8 mouse cellular contexts compared by ENCODE assay signal in the genomic region with DNA sequence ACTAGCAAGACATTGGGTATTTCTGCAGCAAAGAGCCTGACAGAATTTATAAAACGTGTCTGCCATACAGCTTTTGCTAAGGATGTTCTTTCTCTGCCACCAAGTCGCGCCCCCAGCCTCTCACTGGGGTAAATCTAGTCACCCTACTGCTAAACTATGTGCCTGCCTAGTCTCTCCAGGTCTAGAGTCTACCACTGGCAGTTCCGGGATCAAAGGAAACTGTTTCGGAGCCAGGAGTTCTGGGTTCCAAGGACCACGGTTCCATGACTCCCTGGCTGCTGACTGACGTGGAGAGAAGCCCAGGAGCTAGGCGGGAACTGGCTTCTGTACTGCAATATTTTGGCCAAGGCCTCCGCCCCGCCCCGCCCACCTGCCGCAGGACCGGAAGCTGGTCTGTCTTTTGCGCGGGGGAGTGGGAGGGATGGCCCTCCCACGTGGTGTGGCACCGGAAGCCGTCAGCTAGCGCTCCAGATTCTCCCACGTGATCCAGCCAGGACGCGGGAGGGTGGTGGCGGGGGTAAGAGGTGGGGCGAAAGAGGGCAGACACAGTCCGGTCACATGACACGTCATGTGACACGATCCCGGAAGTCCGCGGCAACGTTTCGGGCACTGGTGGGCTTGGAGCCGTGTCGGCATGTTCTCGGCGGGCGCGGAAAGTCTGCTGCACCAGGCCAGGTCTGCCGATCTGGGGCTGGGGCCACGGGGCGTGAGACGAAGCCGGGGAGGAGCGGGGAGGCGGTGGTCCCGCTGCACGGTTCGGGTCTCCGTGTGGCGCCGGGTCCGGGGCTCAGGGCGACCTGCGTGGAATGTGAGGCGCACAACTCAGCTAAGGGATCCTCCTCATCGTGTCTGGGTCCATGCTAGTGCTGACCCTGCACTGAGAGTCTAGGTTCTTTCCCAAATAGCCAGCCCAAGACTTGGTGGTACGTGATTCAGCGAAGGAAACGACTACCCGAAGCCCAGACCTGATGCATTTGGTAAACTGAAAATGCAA. TPM values are rescaled to one million over a fixed set of nuclear protein-coding genes. Genes with fewer than 3 reads are reported as not detected.
DNase-seq lines count a peak whose midpoint lies in the region; ATAC-seq lines count a peak whose summit lies in the region.

A gene (plus strand): TSS at position 484 of the 994 bp plus-strand sequence.

- no peaks in the 10 kb centered on the region for H3K27me3 ChIP-seq in intestine, embryonic 14.5 days (replicated peaks; ENCODE audit: control insufficient read depth, insufficient read depth, low read length)

- no peaks in the 10 kb centered on the region for H3K9me3 ChIP-seq in intestine, embryonic 14.5 days (ENCODE audit: control insufficient read depth, low read length)

- peak within 1 kb of the TSS; percentile 67 for H3K9ac ChIP-seq in intestine, embryonic 14.5 days (ENCODE audit: low read length)

- H3K36me3 ChIP-seq in intestine, embryonic 14.5 days (ENCODE audit: control insufficient read depth, insufficient read depth, low read length) = peaks cover 16% of the 10 kb centered on the region

- peak within 1 kb of the TSS; percentile 79 for H3K27ac ChIP-seq in intestine, embryonic 14.5 days (ENCODE audit: low read depth)

- H3K4me3 ChIP-seq in intestine, embryonic 14.5 days (ENCODE audit: low read depth, low read length) = peak within 1 kb of the TSS; percentile 69

- DNase-seq in adrenal gland, adult (ENCODE audit: inconsistent age in 2 of 2, low spot score in 1 of 2) = peak; percentile 97 to 98
- DNase-seq in embryo, embryonic 10.5 days (ENCODE audit: low spot score) = peak; percentile 97
- peak; percentile 95 for DNase-seq in gastrocnemius, postnatal 14 days
- peak; percentile 93 for DNase-seq in intestine, embryonic 14.5 days (ENCODE audit: low spot score)
- DNase-seq in left cerebral cortex, postnatal 14 days (ENCODE audit: low spot score in 2 of 2) = peak; percentile 90 to 92
- DNase-seq in mesoderm, embryonic 11.5 days (ENCODE audit: low read depth, low spot score) = peak; percentile 98
- DNase-seq in right cerebral cortex, postnatal 36 days (ENCODE audit: low spot score in 2 of 2) = peak; percentile 88 to 89
- peak; percentile 98 for DNase-seq in yolk sac, embryonic 10.5 days (ENCODE audit: low spot score)

- peak; percentile 90 for ATAC-seq in intestine, embryonic 14.5 days (replicated peaks; ENCODE audit: low FRiP score, low TSS enrichment, low read depth)

- H3K4me2 ChIP-seq in intestine, embryonic 14.5 days (ENCODE audit: low read length) = peak within 1 kb of the TSS; percentile 87

- intact Hi-C loops in gastrocnemius, postnatal 14 days (cut with DNase I; ENCODE audit: low total_unique reads) = no loop called here
- intact Hi-C loops in left cerebral cortex, postnatal 14 days (cut with DNase I) = no loop called here

- 2% methylated on average over 60 of the region's 60 CpGs for WGBS in intestine, embryonic 14.5 days

- H3K4me1 ChIP-seq in intestine, embryonic 14.5 days (replicated peaks; ENCODE audit: control insufficient read depth, insufficient read depth, low read length) = peaks cover 6% of the 10 kb centered on the region; the same call in 1 of the 2 replicates

RNA-seq across cellular contexts. Expression of the gene that starts here (rescaled TPM):
- 1 to 10 TPM; 3.4 to 3.9 TPM for total RNA-seq in gastrocnemius, postnatal 14 days (2021)
- 10.5 and 12.3 TPM in 2 replicates for polyA plus RNA-seq in intestine, embryonic 14.5 days (2014; fragmentation: Nextera tagmentation; extraction: Ambion mirVana)
- 10 to 100 TPM; 18.6 to 21.0 TPM for total RNA-seq in left cerebral cortex, postnatal 14 days (2021)

Comparison
In these comparisons a context has a peak if more than half of its experiments do, and no peak if none do; other contexts are left out.
1. Peak in every context shown above with its lines: DNase-seq, ATAC-seq, H3K4me3 ChIP-seq and H3K27ac ChIP-seq.
2. RNA of the gene that starts here (total RNA-seq): 18.6 to 21.0 TPM in left cerebral cortex, postnatal 14 days; 3.4 to 3.9 TPM in gastrocnemius, postnatal 14 days; every median in the first group is over 4 times any median in the second.